Mouse (Mus musculus): ENCODE data around the gene Olfr633. TPM values are rescaled to one million over a fixed set of nuclear protein-coding genes. Genes with fewer than 3 reads are reported as not detected.
A peak's percentile ranks its signal among the peaks of the same experiment; 100 is the strongest.

Gene Olfr633
- not detected in 2 replicates for polyA plus RNA-seq (2015; fragmentation: Nextera tagmentation; extraction: Ambion mirVana)

DNA sequence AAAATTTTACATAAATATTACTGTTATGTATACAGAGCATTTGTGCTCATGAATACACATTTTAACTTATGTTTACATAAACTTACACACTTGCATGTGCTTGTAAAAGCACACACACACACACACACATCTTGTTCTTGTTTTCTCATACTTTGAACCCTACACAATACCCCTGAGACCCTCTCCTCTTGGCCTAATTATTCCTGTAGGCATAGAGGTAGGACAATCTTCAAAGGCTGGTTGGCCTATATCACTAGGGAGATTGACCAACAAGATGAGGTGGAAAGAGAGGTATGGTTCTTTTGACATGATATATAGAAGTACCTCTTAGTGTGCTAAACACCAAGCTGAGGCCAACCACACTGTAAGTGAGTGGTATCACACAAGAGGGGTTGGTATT lies at the start of gene Olfr633:
Gene Olfr633, plus strand, starts transcription at position 301 of the 400 bp plus-strand sequence.
- H3K9ac ChIP-seq (ENCODE audit: low read depth, low read length): no peak within 1 kb of the TSS
- no peak within 1 kb of the TSS for H3K4me3 ChIP-seq (replicated peaks; ENCODE audit: low read depth, low read length)
- no peaks in the 10 kb centered on the region for H3K9me3 ChIP-seq (replicated peaks; ENCODE audit: low read length)
- H3K27me3 ChIP-seq (ENCODE audit: insufficient read depth, low read length): no peaks in the 10 kb centered on the region
- H3K36me3 ChIP-seq (ENCODE audit: insufficient read depth, low read length): no peaks in the 10 kb centered on the region
- no peak for ATAC-seq (replicated peaks; ENCODE audit: low FRiP score, low read depth)
- no peaks in the 10 kb centered on the region for H3K4me1 ChIP-seq (replicated peaks; ENCODE audit: insufficient read depth, low read length)
- TF ChIP-seq CTCF (IDR thresholded peaks at IDR 0.05; ENCODE audit: low read depth): no peak
- no peak within 1 kb of the TSS for H3K27ac ChIP-seq
- no peak for DNase-seq (ENCODE audit: low spot score)
- H3K4me2 ChIP-seq (ENCODE audit: low read length): no peak within 1 kb of the TSS

DNA sequence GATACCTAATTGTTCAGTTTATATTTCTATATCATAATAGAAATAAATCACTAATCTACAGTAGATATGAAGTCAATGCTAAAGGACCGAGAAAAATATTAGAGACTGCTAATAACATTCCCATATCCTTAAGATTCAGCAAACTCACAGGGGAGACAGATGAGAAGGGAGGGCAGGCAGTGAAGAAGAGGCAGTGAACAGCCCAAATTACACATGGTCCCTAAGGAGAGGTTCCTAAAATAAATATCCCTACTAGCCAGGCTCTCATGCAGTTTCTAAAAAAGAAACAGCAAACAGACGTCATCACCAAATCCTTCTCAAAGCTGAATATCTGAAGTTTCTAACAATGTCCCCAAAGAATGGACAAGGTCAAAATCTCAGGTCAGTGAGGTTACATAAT lies 41.0 kb upstream of the Olfr633 start, which contains the start of gene Olfr65:
Gene Olfr65, plus strand, starts transcription at position 301 of the 400 bp plus-strand sequence.
- Histone ChIP-seq H3K27me3 (ENCODE audit: insufficient read depth, low read length) (no peaks in the 10 kb centered on the region), H3K9me3 (replicated peaks; ENCODE audit: low read length) (no peaks in the 10 kb centered on the region), H3K4me1 (replicated peaks; ENCODE audit: insufficient read depth, low read length) (no peaks in the 10 kb centered on the region), H3K27ac (no peak within 1 kb of the TSS), H3K4me2 (ENCODE audit: low read length) (no peak within 1 kb of the TSS), H3K4me3 (replicated peaks; ENCODE audit: low read depth, low read length) (no peak within 1 kb of the TSS), H3K36me3 (ENCODE audit: insufficient read depth, low read length) (no peaks in the 10 kb centered on the region), H3K9ac (ENCODE audit: low read depth, low read length) (no peak within 1 kb of the TSS)
- ATAC-seq (replicated peaks; ENCODE audit: low FRiP score, low read depth) (no peak), DNase-seq (ENCODE audit: low spot score) (no peak)
- no peak for TF ChIP-seq CTCF (IDR thresholded peaks at IDR 0.05; ENCODE audit: low read depth)
- WGBS: 52% methylated on average over 2 of the region's 2 CpGs

DNA sequence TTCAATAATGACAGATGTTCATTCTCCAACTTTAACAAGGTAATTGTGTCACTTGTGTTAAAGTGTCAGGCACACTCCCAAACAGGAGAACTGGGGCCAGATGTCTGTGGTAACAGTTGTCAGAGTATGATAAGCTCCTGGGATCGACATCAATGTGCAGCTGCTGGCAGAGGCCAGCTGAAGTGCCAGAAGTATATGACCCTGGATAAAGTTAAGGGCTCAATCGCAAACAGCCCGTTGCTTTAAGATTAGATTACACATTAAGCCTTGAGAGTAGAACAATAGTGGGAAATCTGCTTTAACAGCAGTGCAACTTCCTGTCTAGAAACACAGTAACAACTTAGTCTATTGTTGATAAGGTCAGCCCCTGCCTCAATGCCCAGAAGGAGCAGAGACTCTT lies 34.2 kb upstream of the Olfr633 start:
- 3% methylated on average over 3 of the region's 3 CpGs for WGBS
- DNase-seq (ENCODE audit: low spot score): peak; percentile 15

DNA sequence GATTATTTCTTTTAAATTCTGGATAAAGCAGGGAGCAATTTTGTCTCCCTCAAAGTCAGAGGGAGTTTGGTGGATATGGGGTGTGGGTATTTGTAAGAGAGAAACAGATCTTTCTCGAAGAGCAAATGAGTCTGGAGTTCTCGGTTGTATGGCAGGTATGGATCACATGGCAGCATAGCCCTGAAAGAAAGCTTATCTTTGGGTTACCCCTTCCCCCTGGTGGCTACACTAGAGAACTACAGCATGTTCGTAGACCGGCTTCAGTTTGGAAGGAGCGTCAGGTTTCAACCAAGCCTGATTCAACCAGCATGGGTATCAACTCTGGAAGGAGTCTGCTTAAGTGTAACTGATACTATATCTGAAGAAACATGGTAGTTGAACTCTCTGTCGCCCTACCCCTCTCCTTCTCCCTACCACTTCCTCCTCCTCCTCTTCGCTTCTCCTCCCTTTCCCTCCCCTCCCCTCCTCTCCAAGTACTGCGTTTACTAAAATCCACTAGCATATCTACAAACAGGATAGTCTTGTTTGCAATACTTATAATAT lies 31.2 kb upstream of the Olfr633 start:
- H3K4me3 ChIP-seq (replicated peaks; ENCODE audit: low read depth, low read length): no peak overlapping the region
- peak; percentile 58 for TF ChIP-seq CTCF (IDR thresholded peaks at IDR 0.05; ENCODE audit: low read depth)
- no peaks in the 10 kb centered on the region for H3K9me3 ChIP-seq (replicated peaks; ENCODE audit: low read length)
- H3K4me2 ChIP-seq (ENCODE audit: low read length): no peak overlapping the region
- no peaks in the 10 kb centered on the region for H3K4me1 ChIP-seq (replicated peaks; ENCODE audit: insufficient read depth, low read length)
- no peak overlapping the region for H3K27ac ChIP-seq
- ATAC-seq (replicated peaks; ENCODE audit: low FRiP score, low read depth) (0 out of 2 replicates have a peak, but pooled peaks have one; percentile 29), DNase-seq (ENCODE audit: low spot score) (peak; percentile 32)
- WGBS: 41% methylated on average over 8 of the region's 8 CpGs
- no peaks in the 10 kb centered on the region for H3K36me3 ChIP-seq (ENCODE audit: insufficient read depth, low read length)
- no peaks in the 10 kb centered on the region for H3K27me3 ChIP-seq (ENCODE audit: insufficient read depth, low read length)
- H3K9ac ChIP-seq (ENCODE audit: low read depth, low read length): no peak overlapping the region

More for the DNA sequence above, 34.2 kb upstream of the Olfr633 start:
- Histone ChIP-seq H3K27ac (no peak overlapping the region), H3K36me3 (ENCODE audit: insufficient read depth, low read length) (no peaks in the 10 kb centered on the region), H3K4me2 (ENCODE audit: low read length) (no peak overlapping the region), H3K9ac (ENCODE audit: low read depth, low read length) (no peak overlapping the region), H3K4me1 (replicated peaks; ENCODE audit: insufficient read depth, low read length) (no peaks in the 10 kb centered on the region), H3K4me3 (replicated peaks; ENCODE audit: low read depth, low read length) (no peak overlapping the region), H3K27me3 (ENCODE audit: insufficient read depth, low read length) (no peaks in the 10 kb centered on the region), H3K9me3 (replicated peaks; ENCODE audit: low read length) (no peaks in the 10 kb centered on the region)
- ATAC-seq (replicated peaks; ENCODE audit: low FRiP score, low read depth): no peak
- no peak for TF ChIP-seq CTCF (IDR thresholded peaks at IDR 0.05; ENCODE audit: low read depth)

DNA sequence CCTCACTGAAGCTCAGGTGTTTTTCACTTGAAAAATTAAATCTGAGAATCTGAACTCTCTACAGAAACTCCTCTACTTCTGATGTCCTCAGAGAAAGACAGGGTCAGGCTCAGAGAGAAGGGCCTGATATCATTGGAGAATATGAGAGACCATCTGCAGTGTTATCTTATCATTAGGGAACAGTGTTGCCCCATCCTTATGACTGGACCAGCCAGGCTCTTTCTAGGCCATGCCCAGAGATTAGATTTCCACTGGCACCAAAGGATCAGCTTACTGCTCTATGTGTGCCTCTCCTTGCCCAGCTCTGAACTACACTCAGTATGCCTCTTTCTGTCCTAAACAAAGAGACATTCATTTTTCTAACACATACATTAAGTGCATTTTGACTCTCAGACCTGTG lies 28.9 kb upstream of the Olfr633 start:
- no peak overlapping the region for H3K9ac ChIP-seq (ENCODE audit: low read depth, low read length)
- H3K27ac ChIP-seq: no peak overlapping the region
- H3K36me3 ChIP-seq (ENCODE audit: insufficient read depth, low read length): no peaks in the 10 kb centered on the region
- DNase-seq (ENCODE audit: low spot score): no peak
- H3K4me2 ChIP-seq (ENCODE audit: low read length): no peak overlapping the region
- no peaks in the 10 kb centered on the region for H3K9me3 ChIP-seq (replicated peaks; ENCODE audit: low read length)
- no peak overlapping the region for H3K4me3 ChIP-seq (replicated peaks; ENCODE audit: low read depth, low read length)
- no peaks in the 10 kb centered on the region for H3K4me1 ChIP-seq (replicated peaks; ENCODE audit: insufficient read depth, low read length)
- no peak for TF ChIP-seq CTCF (IDR thresholded peaks at IDR 0.05; ENCODE audit: low read depth)
- no peak for ATAC-seq (replicated peaks; ENCODE audit: low FRiP score, low read depth)
- H3K27me3 ChIP-seq (ENCODE audit: insufficient read depth, low read length): no peaks in the 10 kb centered on the region

DNA sequence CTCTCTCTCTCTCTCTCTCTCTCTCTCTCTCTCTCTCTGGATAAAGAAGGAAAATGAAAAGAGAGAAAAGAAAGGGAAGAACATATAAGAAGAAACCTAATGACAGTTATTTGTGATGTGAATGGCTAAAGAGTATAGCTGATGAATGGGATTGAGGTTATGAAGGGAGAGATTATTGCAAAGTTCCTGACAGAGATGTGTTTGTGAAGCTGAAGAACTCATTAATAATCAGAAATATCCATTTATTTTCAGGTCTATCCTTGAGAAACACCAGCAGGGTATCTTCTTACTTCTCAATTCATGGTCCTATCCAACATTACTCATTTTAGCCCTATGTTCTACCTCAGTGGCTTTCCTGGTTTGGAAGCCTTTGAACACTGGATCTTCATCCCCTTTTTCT lies 15.7 kb upstream of the Olfr633 start, which contains the start of gene Olfr631:
Gene Olfr631, plus strand, starts transcription at position 301 of the 400 bp plus-strand sequence.
- H3K27me3 ChIP-seq (ENCODE audit: insufficient read depth, low read length): no peaks in the 10 kb centered on the region

DNA sequence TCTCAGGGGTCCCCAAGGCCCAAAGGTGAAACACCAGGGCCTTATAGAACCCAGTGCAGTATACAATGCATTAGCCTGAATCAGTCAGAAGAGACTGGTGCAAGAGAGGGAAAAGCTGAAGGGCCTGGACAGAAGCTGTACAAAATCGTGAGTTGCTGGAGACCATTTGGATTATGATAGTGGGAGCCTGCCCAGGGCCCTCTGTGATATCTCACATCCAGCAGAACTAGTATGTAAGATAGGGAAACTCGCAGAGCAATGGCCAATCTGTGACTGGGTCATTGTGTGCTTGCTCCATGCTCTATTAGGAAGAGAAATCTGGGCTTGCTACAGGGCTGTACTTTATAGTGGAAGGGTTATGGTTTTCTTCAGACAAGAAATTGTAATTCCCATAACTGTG lies 10.0 kb upstream of the Olfr633 start, which contains the start of gene Olfr632:
Gene Olfr632, plus strand, starts transcription at position 84 of the 400 bp plus-strand sequence.
- no peak within 1 kb of the TSS for H3K4me3 ChIP-seq (replicated peaks; ENCODE audit: low read depth, low read length)

More for the DNA sequence above, 15.7 kb upstream of the Olfr633 start, which contains the start of gene Olfr631:
- no peak for DNase-seq (ENCODE audit: low spot score)
- no peak within 1 kb of the TSS for H3K4me2 ChIP-seq (ENCODE audit: low read length)
- no peak within 1 kb of the TSS for H3K4me3 ChIP-seq (replicated peaks; ENCODE audit: low read depth, low read length)
- H3K27ac ChIP-seq: no peak within 1 kb of the TSS
- no peaks in the 10 kb centered on the region for H3K36me3 ChIP-seq (ENCODE audit: insufficient read depth, low read length)
- H3K9ac ChIP-seq (ENCODE audit: low read depth, low read length): no peak within 1 kb of the TSS
- no peak for TF ChIP-seq CTCF (IDR thresholded peaks at IDR 0.05; ENCODE audit: low read depth)
- no peaks in the 10 kb centered on the region for H3K9me3 ChIP-seq (replicated peaks; ENCODE audit: low read length)
- ATAC-seq (replicated peaks; ENCODE audit: low FRiP score, low read depth): no peak
- no peaks in the 10 kb centered on the region for H3K4me1 ChIP-seq (replicated peaks; ENCODE audit: insufficient read depth, low read length)

More for the DNA sequence above, 10.0 kb upstream of the Olfr633 start, which contains the start of gene Olfr632:
- no peaks in the 10 kb centered on the region for H3K4me1 ChIP-seq (replicated peaks; ENCODE audit: insufficient read depth, low read length)
- no peak within 1 kb of the TSS for H3K4me2 ChIP-seq (ENCODE audit: low read length)
- DNase-seq (ENCODE audit: low spot score) (no peak), ATAC-seq (replicated peaks; ENCODE audit: low FRiP score, low read depth) (no peak)
- WGBS: 75% methylated on average over 2 of the region's 2 CpGs
- no peaks in the 10 kb centered on the region for H3K36me3 ChIP-seq (ENCODE audit: insufficient read depth, low read length)
- H3K27ac ChIP-seq: no peak within 1 kb of the TSS
- H3K27me3 ChIP-seq (ENCODE audit: insufficient read depth, low read length): no peaks in the 10 kb centered on the region
- TF ChIP-seq CTCF (IDR thresholded peaks at IDR 0.05; ENCODE audit: low read depth): no peak
- no peaks in the 10 kb centered on the region for H3K9me3 ChIP-seq (replicated peaks; ENCODE audit: low read length)
- H3K9ac ChIP-seq (ENCODE audit: low read depth, low read length): no peak within 1 kb of the TSS
